Mouse (Mus musculus) neural tube, embryonic 15.5 days (tissue): ENCODE results near the gene Cobll1. TPM values are rescaled to one million over a fixed set of nuclear protein-coding genes. Genes with fewer than 3 reads are reported as not detected.

Experiments
- ATAC-seq: fragments of 200-750 bp; cut with Nextera tagmentation; 2 replicates; pipeline ENCODE4 v1.8.0; 2017; ENCODE audit warnings: mild to moderate bottlenecking, moderate TSS enrichment, moderate library complexity; ENCODE audit not compliant: low FRiP score
- H3K27ac ChIP-seq: fragments of 300-500 bp; sonication (generic); replicated peaks from 2 replicates; pipeline ENCODE4 v1.5.1; 2015; ENCODE audit warnings: mild to moderate bottlenecking, inconsistent platforms
- H3K27me3 ChIP-seq: fragments of 300-500 bp; sonication (generic); replicated peaks from 2 replicates; pipeline ENCODE4 v1.6.1; 2015; ENCODE audit warnings: inconsistent platforms
- H3K36me3 ChIP-seq: fragments of 300-500 bp; sonication (generic); 2 replicates; pipeline ENCODE4 v1.6.1; 2015; ENCODE audit warnings: inconsistent platforms
- H3K4me1 ChIP-seq: fragments of 300-500 bp; sonication (generic); 2 replicates; pipeline ENCODE4 v1.6.1; 2015; ENCODE audit warnings: inconsistent platforms
- H3K4me2 ChIP-seq: fragments of 300-500 bp; sonication (generic); 2 replicates; pipeline ENCODE4 v1.6.1; 2015; ENCODE audit warnings: inconsistent platforms, mild to moderate bottlenecking, moderate library complexity
- H3K4me3 ChIP-seq: fragments of 300-500 bp; sonication (generic); replicated peaks from 2 replicates; pipeline ENCODE4 v1.5.1; 2015; ENCODE audit warnings: mild to moderate bottlenecking, inconsistent platforms
- H3K9ac ChIP-seq: fragments of 300-500 bp; sonication (generic); replicated peaks from 2 replicates; pipeline ENCODE4 v1.6.1; 2015; ENCODE audit warnings: mild to moderate bottlenecking, inconsistent platforms
- H3K9me3 ChIP-seq: fragments of 300-500 bp; sonication (generic); replicated peaks from 2 replicates; pipeline ENCODE4 v1.6.1; 2016; ENCODE audit warnings: inconsistent platforms
- WGBS: fragments of 180-500 bp; shearing (Covaris S2); methylation state at CpG from one replicate; pipeline ENCODE4 v1.1.7; 2015; ENCODE audit warnings: mixed read lengths; 5-methylcytosine and 5-hydroxymethylcytosine counted together
- polyA plus RNA-seq: library from polyadenylated mRNA; unstranded; fragments of >200 nt; fragmentation: Nextera tagmentation; extraction: Ambion mirVana; gene quantifications from 2 replicates; pipeline ENCODE4 v1.2.1, GENCODE M21; 2015

Cobll1 gene
- polyA plus RNA-seq, 1 experiment from 2014 or later: 2.5 TPM

- H3K36me3 ChIP-seq: no peaks in the 10 kb centered on the region
- no peak overlapping the region for H3K4me2 ChIP-seq
- no peak for ATAC-seq
- no peak overlapping the region for H3K4me3 ChIP-seq
- no peaks in the 10 kb centered on the region for H3K4me1 ChIP-seq
- H3K27ac ChIP-seq: no peak overlapping the region
- H3K9me3 ChIP-seq: no peaks in the 10 kb centered on the region
- 83% methylated on average over 4 of the region's 4 CpGs for WGBS
- no peak overlapping the region for H3K9ac ChIP-seq
- no peaks in the 10 kb centered on the region for H3K27me3 ChIP-seq
Measured at GRCm38 (mm10) chr2:65139606-65140329, 99.4 kb downstream of the Cobll1 start.

- H3K4me2 ChIP-seq: no peak overlapping the region
- ATAC-seq: no peak
- H3K9me3 ChIP-seq: no peaks in the 10 kb centered on the region
- H3K27me3 ChIP-seq: no peaks in the 10 kb centered on the region
- WGBS: 81% methylated on average over 5 of the region's 5 CpGs
- no peak overlapping the region for H3K27ac ChIP-seq
- no peaks in the 10 kb centered on the region for H3K4me1 ChIP-seq
- no peak overlapping the region for H3K4me3 ChIP-seq
- no peaks in the 10 kb centered on the region for H3K36me3 ChIP-seq
- H3K9ac ChIP-seq: no peak overlapping the region
Measured at GRCm38 (mm10) chr2:65138992-65139391, 100.2 kb downstream of the Cobll1 start.

DNA sequence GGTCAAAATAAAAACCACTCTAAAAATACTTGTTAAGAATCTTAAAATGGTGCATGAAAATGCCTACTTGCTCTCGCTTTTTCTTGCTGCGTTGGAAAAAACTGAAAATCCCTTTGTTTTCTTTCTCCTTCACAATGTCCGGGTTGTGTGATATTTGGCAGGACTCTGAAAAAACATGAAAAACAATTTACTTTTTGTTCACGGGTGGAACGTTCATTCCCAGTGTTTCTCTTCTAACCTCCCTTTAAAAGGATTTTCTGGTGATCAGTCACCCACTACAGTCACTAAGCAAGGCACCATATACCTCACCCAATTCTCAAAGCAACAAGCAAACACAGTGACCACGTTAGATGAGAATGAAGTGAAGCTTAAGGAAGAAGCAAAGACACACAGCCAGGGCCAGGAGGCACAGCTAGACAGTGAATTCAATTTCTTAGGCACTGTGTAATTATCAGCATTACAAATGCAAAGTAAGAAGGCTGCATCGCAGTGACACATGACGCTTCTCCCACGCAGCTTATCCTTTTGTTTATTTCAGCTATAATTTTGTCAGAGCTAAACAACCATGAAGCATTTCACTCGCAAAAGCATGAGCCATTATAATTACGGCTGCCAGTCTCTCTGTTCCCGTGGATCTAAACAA, 112.9 kb downstream of the Cobll1 start:
- H3K36me3 ChIP-seq: no peaks in the 10 kb centered on the region
- ATAC-seq: 0 out of 2 replicates have a peak, but pooled peaks have one; percentile 24
- H3K4me1 ChIP-seq: no peaks in the 10 kb centered on the region
- H3K4me3 ChIP-seq: no peak overlapping the region
- H3K27ac ChIP-seq: peak overlapping the region; percentile 8; the same call in 1 of the 2 replicates
- WGBS: 37% methylated on average over 12 of the region's 12 CpGs
- no peaks in the 10 kb centered on the region for H3K9me3 ChIP-seq
- H3K27me3 ChIP-seq: no peaks in the 10 kb centered on the region
- no peak overlapping the region for H3K9ac ChIP-seq
- peak overlapping the region; percentile 34 for H3K4me2 ChIP-seq

- Histone ChIP-seq H3K27me3 (no peaks in the 10 kb centered on the region), H3K9ac (no peak overlapping the region), H3K4me1 (no peaks in the 10 kb centered on the region), H3K27ac (no peak overlapping the region), H3K9me3 (no peaks in the 10 kb centered on the region), H3K4me2 (no peak overlapping the region), H3K36me3 (no peaks in the 10 kb centered on the region), H3K4me3 (no peak overlapping the region)
- ATAC-seq: no peak
- WGBS: 82% methylated on average over 3 of the region's 3 CpGs
Measured at GRCm38 (mm10) chr2:65123702-65124101, 115.5 kb downstream of the Cobll1 start.

- H3K4me3 ChIP-seq: no peak overlapping the region
- no peaks in the 10 kb centered on the region for H3K27me3 ChIP-seq
- no peaks in the 10 kb centered on the region for H3K36me3 ChIP-seq
- no peak overlapping the region for H3K4me2 ChIP-seq
- WGBS: 2% methylated on average over 1 of the region's 1 CpGs
- H3K9ac ChIP-seq: no peak overlapping the region
- no peaks in the 10 kb centered on the region for H3K9me3 ChIP-seq
- no peak for ATAC-seq
- H3K4me1 ChIP-seq: no peaks in the 10 kb centered on the region
- no peak overlapping the region for H3K27ac ChIP-seq
Measured at GRCm38 (mm10) chr2:65121435-65121834, 117.8 kb downstream of the Cobll1 start.

DNA sequence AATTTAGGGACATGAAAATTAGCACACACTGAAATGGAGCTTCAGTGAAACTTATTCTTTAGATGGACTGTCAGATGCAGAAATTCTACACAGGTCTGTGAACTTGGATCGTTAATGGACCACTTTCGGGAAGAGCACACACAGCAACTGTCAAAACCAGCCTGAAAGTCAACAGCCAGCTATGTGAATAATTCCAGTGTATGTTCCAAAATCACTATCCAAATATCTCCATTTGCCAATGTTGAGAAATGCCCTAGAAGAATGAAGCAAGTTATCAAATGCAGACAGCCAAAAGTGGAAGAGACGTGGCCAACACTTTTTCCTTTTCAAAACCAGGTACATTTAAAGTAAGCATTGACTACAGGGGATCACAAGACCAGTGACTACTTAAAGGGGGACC, 118.2 kb downstream of the Cobll1 start:
- no peaks in the 10 kb centered on the region for H3K4me1 ChIP-seq
- H3K27ac ChIP-seq: no peak overlapping the region
- no peak overlapping the region for H3K4me3 ChIP-seq
- no peak overlapping the region for H3K4me2 ChIP-seq
- no peak for ATAC-seq
- H3K9ac ChIP-seq: no peak overlapping the region
- no peaks in the 10 kb centered on the region for H3K36me3 ChIP-seq
- no peaks in the 10 kb centered on the region for H3K27me3 ChIP-seq
- no peaks in the 10 kb centered on the region for H3K9me3 ChIP-seq
- WGBS: 78% methylated on average over 3 of the region's 3 CpGs

- Histone ChIP-seq H3K27me3 (no peaks in the 10 kb centered on the region), H3K27ac (no peak overlapping the region), H3K4me3 (no peak overlapping the region), H3K36me3 (no peaks in the 10 kb centered on the region), H3K4me2 (no peak overlapping the region), H3K9ac (no peak overlapping the region), H3K4me1 (no peaks in the 10 kb centered on the region), H3K9me3 (no peaks in the 10 kb centered on the region)
- ATAC-seq: no peak
- 84% methylated on average over 2 of the region's 2 CpGs for WGBS
Measured at GRCm38 (mm10) chr2:65120112-65120511, 119.1 kb downstream of the Cobll1 start.

DNA sequence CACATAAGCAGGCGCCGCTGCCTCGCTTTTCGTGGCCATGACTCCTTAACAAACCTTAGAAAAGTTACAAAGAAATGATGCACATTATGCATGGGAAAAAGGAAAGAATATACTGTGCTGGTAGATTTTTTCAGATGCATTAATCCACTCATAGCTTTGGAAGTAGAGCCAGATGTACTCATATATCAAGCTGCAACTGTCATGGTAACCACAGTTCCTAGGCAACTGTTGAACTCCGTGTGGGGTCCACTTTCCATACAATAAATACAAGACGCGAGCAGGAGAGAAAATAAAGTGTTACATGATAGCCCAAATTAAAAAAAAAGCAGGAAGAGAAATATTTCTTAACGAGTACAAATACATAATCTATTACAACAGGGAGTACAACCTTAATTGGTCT, 119.5 kb downstream of the Cobll1 start:
- no peak for ATAC-seq
- Histone ChIP-seq H3K4me3 (no peak overlapping the region), H3K4me2 (no peak overlapping the region), H3K27ac (no peak overlapping the region), H3K4me1 (no peaks in the 10 kb centered on the region), H3K36me3 (no peaks in the 10 kb centered on the region), H3K9me3 (no peaks in the 10 kb centered on the region), H3K27me3 (no peaks in the 10 kb centered on the region), H3K9ac (no peak overlapping the region)
- 58% methylated on average over 8 of the region's 8 CpGs for WGBS

DNA sequence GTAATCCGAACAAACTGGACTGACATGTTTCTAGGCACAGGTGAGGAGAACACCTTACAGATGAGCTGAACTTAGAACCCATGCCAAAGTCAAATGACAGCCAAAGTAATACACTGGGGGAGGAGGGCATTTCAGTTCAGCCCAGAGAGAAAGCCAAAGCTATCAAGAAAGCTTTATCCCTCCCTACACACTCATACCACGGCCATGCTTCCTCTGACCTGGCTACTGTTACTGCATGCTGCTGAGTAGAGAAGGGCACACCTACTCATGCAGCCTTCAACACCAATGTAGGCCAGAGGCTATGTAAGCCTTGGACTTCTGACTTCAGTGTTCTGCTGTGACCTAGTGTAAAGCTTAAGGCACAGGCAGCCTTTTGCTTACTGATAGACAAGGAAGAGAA, 120.1 kb downstream of the Cobll1 start:
- no peaks in the 10 kb centered on the region for H3K9me3 ChIP-seq
- no peaks in the 10 kb centered on the region for H3K4me1 ChIP-seq
- 89% methylated on average over 2 of the region's 2 CpGs for WGBS

GRCm38 (mm10) chr2:65117859-65118258, 121.3 kb downstream of the Cobll1 start:
- no peak for ATAC-seq

More for the DNA sequence above, 120.1 kb downstream of the Cobll1 start:
- ATAC-seq: no peak
- Histone ChIP-seq H3K27ac (no peak overlapping the region), H3K9ac (no peak overlapping the region), H3K4me2 (no peak overlapping the region), H3K4me3 (no peak overlapping the region), H3K36me3 (no peaks in the 10 kb centered on the region), H3K27me3 (no peaks in the 10 kb centered on the region)

DNA sequence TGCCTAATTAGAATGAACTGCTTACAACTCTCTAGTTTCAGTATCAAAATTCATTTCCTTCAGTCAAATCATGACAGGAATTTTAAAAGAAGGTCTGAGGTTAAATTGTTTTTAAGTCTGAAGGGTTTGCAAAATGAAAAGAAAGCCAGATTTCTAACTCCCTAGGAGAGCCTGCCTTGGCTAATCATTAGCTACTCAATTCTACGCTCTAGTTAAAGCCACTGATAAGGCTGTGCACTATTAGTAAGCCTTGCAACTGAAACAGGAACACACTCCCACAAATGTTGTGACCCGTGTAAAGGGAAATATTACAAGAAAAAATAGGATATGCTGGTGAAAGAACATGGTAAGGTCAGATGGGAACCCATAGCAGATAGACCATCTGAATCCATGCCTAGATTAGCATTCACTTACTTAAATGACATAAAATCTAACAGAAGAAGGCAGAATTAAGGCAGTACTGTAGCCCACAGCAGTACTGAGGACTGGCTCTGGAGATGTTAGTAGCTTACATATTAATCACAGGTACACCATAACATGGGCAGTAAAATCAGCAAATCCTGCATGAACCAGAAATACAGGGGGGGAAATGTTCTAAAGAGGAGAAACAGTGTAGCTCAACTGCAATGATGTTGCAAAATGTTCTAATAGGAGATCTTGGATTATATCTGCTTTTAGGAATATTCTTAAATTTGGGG, 122.6 kb downstream of the Cobll1 start:
- Histone ChIP-seq H3K27me3 (no peaks in the 10 kb centered on the region), H3K4me1 (no peaks in the 10 kb centered on the region), H3K4me3 (no peak overlapping the region), H3K36me3 (no peaks in the 10 kb centered on the region), H3K9ac (no peak overlapping the region), H3K4me2 (no peak overlapping the region), H3K9me3 (no peaks in the 10 kb centered on the region), H3K27ac (no peak overlapping the region)
- 74% methylated on average over 2 of the region's 2 CpGs for WGBS
- no peak for ATAC-seq

More at GRCm38 (mm10) chr2:65117859-65118258, 121.3 kb downstream of the Cobll1 start:
- H3K4me1 ChIP-seq: no peaks in the 10 kb centered on the region
- H3K36me3 ChIP-seq: no peaks in the 10 kb centered on the region
- H3K9me3 ChIP-seq: no peaks in the 10 kb centered on the region
- no peaks in the 10 kb centered on the region for H3K27me3 ChIP-seq
- no peak overlapping the region for H3K27ac ChIP-seq
- H3K4me2 ChIP-seq: no peak overlapping the region
- H3K4me3 ChIP-seq: no peak overlapping the region
- WGBS: 82% methylated on average over 2 of the region's 2 CpGs
- H3K9ac ChIP-seq: no peak overlapping the region

DNA sequence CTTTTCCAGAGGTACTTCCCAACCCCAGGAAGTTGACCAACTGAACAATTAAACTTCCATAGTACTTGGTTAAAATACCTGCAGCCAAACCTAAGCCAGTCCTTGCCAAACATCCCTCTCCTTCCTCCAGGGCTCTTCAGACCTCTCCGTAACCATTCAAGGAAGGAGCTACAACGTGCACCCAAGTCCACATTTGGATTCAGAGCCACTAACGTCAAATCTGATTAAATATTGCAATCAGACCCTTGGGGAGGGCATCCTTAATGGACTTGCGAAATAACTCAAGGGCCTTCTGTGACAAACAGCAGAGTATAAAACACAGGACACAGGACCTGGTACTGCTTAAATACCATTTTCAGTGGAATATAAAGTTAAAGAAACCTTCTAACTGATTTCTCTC, 126.0 kb downstream of the Cobll1 start:
- WGBS: 74% methylated on average over 4 of the region's 4 CpGs
- Histone ChIP-seq H3K9me3 (no peaks in the 10 kb centered on the region), H3K4me3 (no peak overlapping the region), H3K36me3 (no peaks in the 10 kb centered on the region), H3K9ac (no peak overlapping the region), H3K4me1 (no peaks in the 10 kb centered on the region), H3K27ac (no peak overlapping the region), H3K27me3 (no peaks in the 10 kb centered on the region), H3K4me2 (no peak overlapping the region)
- no peak for ATAC-seq
